Mouse (Mus musculus): ENCODE measurements around the gene Efna3.

- no peak for TF ChIP-seq CTCF (IDR thresholded peaks at IDR 0.05; ENCODE audit: borderline replicate concordance, control insufficient read depth, extremely low read depth, insufficient read depth, low read length, poor library complexity)
- TF ChIP-seq POLR2A (IDR thresholded peaks at IDR 0.05; ENCODE audit: control insufficient read depth, extremely low read depth, insufficient read depth, low read length, poor library complexity) = no peak
Observed at GRCm38 (mm10) chr3:89318316-89318715, 4.4 kb downstream of the Efna3 start.

Measured in thymus, adult 2 months (tissue).